Mouse (Mus musculus) thymus, postnatal 10 days (tissue): ENCODE results near the gene Olfr1090.

Experiments used
- DNase-seq, 2 experiments: peaks; one replicate each; pipeline ENCODE4 v3.0.0; 2021; ENCODE audit warnings: low spot score in 2 of 2

Gene Olfr1090

DNA sequence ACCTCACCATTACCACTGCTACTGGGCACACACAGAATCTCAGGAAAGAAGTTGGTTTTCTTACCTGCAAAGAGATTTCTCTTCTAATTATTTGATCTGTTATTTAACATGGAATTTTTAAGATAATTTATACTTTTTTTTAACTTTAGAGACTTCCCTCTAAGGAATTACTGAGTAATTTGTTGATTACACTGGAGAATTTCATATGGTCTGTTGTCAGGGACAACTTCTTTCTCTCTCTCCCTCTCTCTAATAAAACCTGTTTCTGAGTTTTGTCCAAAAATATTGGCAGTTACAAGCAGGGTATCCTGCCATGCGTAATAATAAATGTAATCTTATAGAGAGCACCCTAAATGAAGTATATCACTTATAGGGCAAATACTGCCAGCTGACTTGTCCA is at the start of gene Olfr1090:
Gene Olfr1090 (minus strand): TSS at position 101 of the 400 bp plus-strand sequence.
- no peak for DNase-seq

GRCm38 (mm10) chr2:86782179-86782578 is 23.4 kb upstream of the Olfr1090 start, which contains the start of gene Olfr1093:
Olfr1093 (plus strand) TSS chr2:86782479.
- DNase-seq, result no peak

DNA sequence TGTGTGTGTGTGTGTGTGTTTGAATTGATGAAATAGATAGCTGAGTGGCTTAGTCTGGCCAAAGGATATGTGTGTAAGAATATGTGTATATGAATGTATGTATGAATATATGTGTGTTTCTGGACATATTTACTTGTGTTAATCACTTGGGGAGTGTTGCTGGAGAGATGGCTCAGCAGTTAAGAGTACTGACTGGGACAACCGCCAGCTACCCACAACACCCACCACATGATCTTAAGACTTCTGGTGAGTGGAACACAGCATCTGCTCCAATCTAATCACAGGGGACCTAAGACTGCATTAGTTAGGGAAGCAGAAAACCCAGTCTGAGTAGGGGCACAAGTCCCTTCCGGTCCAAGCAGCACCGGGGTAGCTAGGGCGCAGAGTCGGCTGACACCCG is 2.3 kb upstream of the Olfr1090 start:
- DNase-seq, result no peak

GRCm38 (mm10) chr2:86733601-86734000 is 25.2 kb downstream of the Olfr1090 start, which contains the start of gene Olfr1089:
Olfr1089 (minus strand) TSS chr2:86733701.
- no peak for DNase-seq
